Mouse (Mus musculus) regulatory T cell (primary cell): ENCODE results near the gene Abcg3.
"Not testable (repeated sequence)": the region's sequence is repeated elsewhere in the genome, so short reads cannot be mapped to it uniquely, and the experiment has no call there.

ENCODE experiments used
- in situ Hi-C: fragments of 300-600 bp; cut with MboI, MseI; formaldehyde crosslinking; loops from one replicate; pipeline ENCODE4 v1.15.1; 2025; ENCODE audit warnings: high pct_unique_total_duplicates

Abcg3 gene

GRCm38 (mm10) chr5:104982535-104982934 is at the start of gene Abcg3:
TSS of gene Abcg3 (minus strand) at chr5:104982718.
- in situ Hi-C loops: no loop called here

DNA sequence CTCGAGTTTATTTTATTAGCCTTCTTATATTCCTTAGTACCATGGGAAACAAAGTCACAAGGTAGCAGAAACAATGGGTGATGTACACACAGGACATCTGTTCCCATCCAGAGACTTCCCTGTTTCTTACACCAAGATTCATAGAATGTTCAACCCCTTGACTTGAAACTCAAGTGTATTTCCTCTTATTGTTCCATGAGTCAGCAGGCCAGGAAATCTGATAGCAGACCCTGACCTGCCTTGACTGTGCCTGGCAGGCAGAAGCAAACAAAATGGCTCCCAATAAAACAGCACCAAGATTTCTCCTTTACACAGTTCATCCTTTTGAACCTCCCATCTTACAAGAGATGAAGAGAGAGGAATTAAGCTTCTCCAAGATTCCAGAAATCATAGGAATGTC is 30.0 kb upstream of the Abcg3 start:
- in situ Hi-C loops: loop anchor here (10.0 kb wide), 1 partner anchor 1358 kb away; the partner anchor contains the start of gene 1700016H13Rik

DNA sequence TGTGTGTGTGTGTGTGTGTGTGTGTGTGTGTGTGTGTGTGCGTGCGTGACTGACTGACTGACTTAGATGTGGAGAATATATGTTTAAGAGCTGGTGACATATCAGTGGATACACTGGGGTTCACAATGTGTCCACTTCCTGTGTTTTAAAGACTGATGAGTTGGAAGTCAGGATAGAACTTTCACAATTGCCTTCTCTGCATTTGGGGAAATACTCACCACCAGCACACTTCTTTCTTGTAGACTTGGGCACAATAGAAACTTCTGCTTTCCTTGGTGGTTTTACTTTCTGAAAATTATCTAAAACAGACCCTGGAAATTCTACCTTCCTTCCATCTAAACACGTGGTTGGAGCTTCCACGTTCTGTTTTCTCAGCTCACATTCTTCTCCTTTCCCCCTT is 29.1 kb upstream of the Abcg3 start:
- in situ Hi-C loops: loop anchor here (10.0 kb wide), 1 partner anchor 1357 kb away; the partner anchor contains the start of gene 1700016H13Rik

- in situ Hi-C loops: loop anchor here (10.0 kb wide), 1 partner anchor 1356 kb away; the partner anchor contains the start of gene 1700016H13Rik
Measured at GRCm38 (mm10) chr5:105010376-105010775, 27.9 kb upstream of the Abcg3 start.

- in situ Hi-C loops: loop anchor here (5.0 kb wide), 2 partner anchors 73 to 328 kb away; no protein-coding TSS in a partner anchor
Measured at GRCm38 (mm10) chr5:104989411-104989810, 6.9 kb upstream of the Abcg3 start.

DNA sequence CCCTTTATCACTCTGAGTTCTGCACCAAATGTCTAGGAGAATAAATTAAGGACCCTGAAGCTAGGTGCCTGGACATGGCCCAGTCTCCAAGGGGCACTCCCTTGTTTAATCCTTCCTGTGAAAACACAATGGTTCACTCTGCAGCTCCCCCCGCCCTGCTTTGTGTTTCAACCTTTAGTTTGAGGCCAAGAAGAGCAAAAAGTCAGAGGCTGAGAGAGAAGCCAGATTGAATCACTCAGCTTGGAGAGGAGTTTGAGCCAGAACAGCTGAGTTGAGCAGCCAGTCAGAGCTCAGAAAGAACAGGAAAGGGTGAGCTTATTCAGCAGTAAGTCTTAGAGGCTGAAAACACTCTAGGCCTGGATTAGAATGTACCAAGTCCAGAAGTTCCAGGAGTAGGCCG is 5.5 kb upstream of the Abcg3 start:
- in situ Hi-C loops: loop anchor here (5.0 kb wide), 2 partner anchors 74 to 329 kb away; no protein-coding TSS in a partner anchor

GRCm38 (mm10) chr5:104986706-104987105 is 4.2 kb upstream of the Abcg3 start:
- in situ Hi-C loops: loop anchor here (5.0 kb wide), 2 partner anchors 76 to 331 kb away; no protein-coding TSS in a partner anchor

DNA sequence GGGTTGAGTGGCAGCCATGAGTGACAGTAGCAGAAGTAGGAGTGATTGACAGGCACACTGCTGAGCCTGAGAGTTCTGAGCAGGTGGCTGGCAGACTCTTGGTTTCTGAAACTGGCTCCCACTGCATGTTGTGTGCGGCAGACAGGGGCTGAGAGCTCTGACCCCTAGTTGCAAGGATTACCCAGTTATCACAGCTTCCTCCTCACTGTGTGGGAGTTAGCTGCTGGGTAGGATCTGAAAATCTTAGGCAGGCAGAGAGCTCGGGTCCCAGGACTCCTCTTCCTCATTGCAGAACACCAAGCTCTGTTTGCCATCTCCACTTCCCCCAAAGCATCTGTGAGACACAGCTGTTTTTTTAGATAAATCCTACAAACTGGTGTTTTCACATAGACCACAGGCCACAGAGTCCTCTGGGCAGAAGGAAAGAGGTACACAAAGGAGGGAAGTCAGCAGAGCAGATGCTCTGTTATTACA is 3.4 kb downstream of the Abcg3 start:
- in situ Hi-C loops: no loop called here

DNA sequence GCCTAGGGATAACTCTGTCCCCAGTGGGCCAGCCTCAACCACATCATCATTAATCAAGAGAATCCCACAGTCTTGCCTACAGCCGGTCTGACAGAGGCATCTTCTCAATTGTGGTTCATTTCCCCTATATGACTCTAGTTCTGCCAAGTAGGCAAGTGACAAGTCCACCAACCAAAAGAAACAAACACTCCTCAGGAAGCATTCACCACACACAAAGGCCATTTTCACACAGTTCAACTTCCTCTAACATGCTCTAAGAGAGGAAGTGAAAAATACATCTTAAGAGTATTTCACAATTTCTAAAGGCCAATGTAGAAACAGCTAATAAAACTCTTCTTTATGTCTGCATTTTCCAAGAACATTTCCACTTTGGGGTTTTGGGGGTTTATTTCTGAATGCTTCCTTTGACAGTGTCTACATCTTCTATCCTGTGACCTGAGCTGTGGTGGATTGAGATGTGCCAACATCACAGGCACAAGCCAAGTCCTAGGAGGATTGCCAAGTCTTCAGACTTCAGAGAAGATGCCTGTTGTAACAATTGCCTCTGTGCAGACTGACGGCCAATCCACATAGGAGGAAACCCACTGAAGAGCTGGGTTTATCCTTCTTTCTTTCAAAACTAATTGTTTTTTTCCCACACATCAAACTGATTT is 24.3 kb downstream of the Abcg3 start:
- in situ Hi-C loops: no loop called here

GRCm38 (mm10) chr5:104955208-104955607 is 27.3 kb downstream of the Abcg3 start:
- in situ Hi-C loops: no loop called here

DNA sequence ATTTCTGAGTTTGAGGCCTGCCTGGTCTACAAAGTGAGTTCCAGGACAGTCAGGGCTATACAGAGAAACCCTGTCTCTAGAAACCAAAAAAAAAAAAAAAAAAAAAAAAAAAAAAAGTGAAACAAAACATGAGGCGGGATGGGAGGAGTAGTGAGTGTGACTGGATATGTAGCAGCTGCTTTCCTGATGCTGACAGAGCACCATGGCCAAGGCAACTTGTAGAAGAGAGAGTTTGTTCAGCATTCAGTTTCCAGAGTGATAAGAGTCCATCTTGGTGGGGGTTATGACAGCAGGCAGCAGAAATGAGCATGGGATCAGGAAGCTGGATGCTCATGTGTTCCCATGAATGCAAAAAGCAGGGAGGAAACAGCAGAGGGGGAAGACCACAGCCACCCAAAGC is 35.6 kb downstream of the Abcg3 start:
- in situ Hi-C loops: no loop called here

DNA sequence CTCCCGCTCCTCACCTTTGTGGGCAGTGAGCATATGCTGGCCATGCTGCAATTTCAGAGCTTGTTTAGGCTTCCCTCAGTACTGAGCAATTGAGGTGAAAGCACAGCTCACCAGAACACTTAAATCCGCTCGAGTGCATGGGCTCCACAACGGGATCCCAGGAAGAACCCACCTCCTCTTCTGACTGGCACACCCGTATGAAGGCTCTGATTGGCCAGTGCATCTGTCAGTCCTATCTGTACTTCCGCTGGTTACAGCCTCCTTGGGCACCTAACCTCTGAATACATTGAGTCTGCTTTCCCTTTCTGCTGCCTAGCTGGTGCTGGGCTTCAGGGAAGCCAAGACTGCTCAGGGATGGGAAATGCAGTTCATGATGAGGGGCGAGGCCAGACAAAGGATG is 48.4 kb downstream of the Abcg3 start:
- in situ Hi-C loops: no loop called here

DNA sequence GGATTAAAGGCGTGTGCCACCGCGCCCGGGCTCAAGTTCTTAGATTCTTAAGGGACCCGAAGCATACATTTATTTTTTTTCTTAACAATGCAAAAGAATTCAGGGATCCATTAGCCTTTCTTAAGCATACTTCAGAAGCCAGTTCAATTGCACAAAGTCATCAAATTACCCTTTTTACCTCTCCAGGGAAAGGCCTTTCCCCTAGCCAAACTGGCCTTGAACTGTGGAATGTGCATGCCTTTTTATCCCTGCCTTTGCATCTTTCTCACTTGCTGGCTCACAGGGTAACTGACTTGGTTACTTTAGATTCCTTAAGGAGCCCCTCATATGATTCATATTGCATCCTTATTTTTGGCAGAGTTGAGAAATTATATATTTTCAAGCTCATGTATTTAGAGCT is 76.0 kb downstream of the Abcg3 start:
- in situ Hi-C loops: not testable (repeated sequence)
